Mouse (Mus musculus) neural tube, embryonic 15.5 days (tissue): ENCODE results near the gene Stk11ip. TPM values are rescaled to one million over a fixed set of nuclear protein-coding genes. Genes with fewer than 3 reads are reported as not detected.

ENCODE experiments used
- ATAC-seq: fragments of 200-750 bp; cut with Nextera tagmentation; 2 replicates; pipeline ENCODE4 v1.8.0; 2017; ENCODE audit warnings: mild to moderate bottlenecking, moderate TSS enrichment, moderate library complexity; ENCODE audit not compliant: low FRiP score
- H3K27ac ChIP-seq: fragments of 300-500 bp; sonication (generic); replicated peaks from 2 replicates; pipeline ENCODE4 v1.5.1; 2015; ENCODE audit warnings: mild to moderate bottlenecking, inconsistent platforms
- H3K27me3 ChIP-seq: fragments of 300-500 bp; sonication (generic); replicated peaks from 2 replicates; pipeline ENCODE4 v1.6.1; 2015; ENCODE audit warnings: inconsistent platforms
- H3K36me3 ChIP-seq: fragments of 300-500 bp; sonication (generic); 2 replicates; pipeline ENCODE4 v1.6.1; 2015; ENCODE audit warnings: inconsistent platforms
- H3K4me1 ChIP-seq: fragments of 300-500 bp; sonication (generic); 2 replicates; pipeline ENCODE4 v1.6.1; 2015; ENCODE audit warnings: inconsistent platforms
- H3K4me2 ChIP-seq: fragments of 300-500 bp; sonication (generic); 2 replicates; pipeline ENCODE4 v1.6.1; 2015; ENCODE audit warnings: inconsistent platforms, mild to moderate bottlenecking, moderate library complexity
- H3K4me3 ChIP-seq: fragments of 300-500 bp; sonication (generic); replicated peaks from 2 replicates; pipeline ENCODE4 v1.5.1; 2015; ENCODE audit warnings: mild to moderate bottlenecking, inconsistent platforms
- H3K9ac ChIP-seq: fragments of 300-500 bp; sonication (generic); replicated peaks from 2 replicates; pipeline ENCODE4 v1.6.1; 2015; ENCODE audit warnings: mild to moderate bottlenecking, inconsistent platforms
- H3K9me3 ChIP-seq: fragments of 300-500 bp; sonication (generic); replicated peaks from 2 replicates; pipeline ENCODE4 v1.6.1; 2016; ENCODE audit warnings: inconsistent platforms
- WGBS: fragments of 180-500 bp; shearing (Covaris S2); methylation state at CpG from one replicate; pipeline ENCODE4 v1.1.7; 2015; ENCODE audit warnings: mixed read lengths; 5-methylcytosine and 5-hydroxymethylcytosine counted together
- polyA plus RNA-seq: library from polyadenylated mRNA; unstranded; fragments of >200 nt; fragmentation: Nextera tagmentation; extraction: Ambion mirVana; gene quantifications from 2 replicates; pipeline ENCODE4 v1.2.1, GENCODE M21; 2015

The Stk11ip gene
- polyA plus RNA-seq, 1 experiment from 2014 or later: 20.0 TPM

- Histone ChIP-seq H3K4me1 (peaks cover 25% of the 10 kb centered on the region), H3K27me3 (no peaks in the 10 kb centered on the region), H3K4me2 (peak overlapping the region; percentile 77), H3K36me3 (peaks cover 43% of the 10 kb centered on the region), H3K27ac (no peak overlapping the region), H3K4me3 (peak overlapping the region; percentile 77), H3K9ac (no peak overlapping the region), H3K9me3 (no peaks in the 10 kb centered on the region)
- WGBS: 95% methylated on average over 13 of the region's 13 CpGs
- no peak for ATAC-seq
Measured at GRCm38 (mm10) chr1:75547351-75547750, 26.0 kb downstream of the Stk11ip start.

GRCm38 (mm10) chr1:75548083-75548482 is 26.8 kb downstream of the Stk11ip start:
- WGBS: 99% methylated on average over 3 of the region's 3 CpGs
- Histone ChIP-seq H3K4me2 (no peak overlapping the region), H3K36me3 (peaks cover 50% of the 10 kb centered on the region), H3K27ac (no peak overlapping the region), H3K4me3 (no peak overlapping the region), H3K27me3 (no peaks in the 10 kb centered on the region), H3K9me3 (no peaks in the 10 kb centered on the region), H3K4me1 (peaks cover 25% of the 10 kb centered on the region), H3K9ac (no peak overlapping the region)
- ATAC-seq: no peak

- WGBS: 94% methylated on average over 17 of the region's 17 CpGs
- no peaks in the 10 kb centered on the region for H3K27me3 ChIP-seq
- no peak overlapping the region for H3K4me2 ChIP-seq
- H3K27ac ChIP-seq: no peak overlapping the region
- no peak overlapping the region for H3K9ac ChIP-seq
- peaks cover 58% of the 10 kb centered on the region for H3K36me3 ChIP-seq
- peaks cover 25% of the 10 kb centered on the region for H3K4me1 ChIP-seq
- no peaks in the 10 kb centered on the region for H3K9me3 ChIP-seq
- ATAC-seq: no peak
- H3K4me3 ChIP-seq: no peak overlapping the region
Measured at GRCm38 (mm10) chr1:75548871-75549270, 27.5 kb downstream of the Stk11ip start.

- Histone ChIP-seq H3K4me2 (no peak overlapping the region), H3K4me3 (no peak overlapping the region), H3K36me3 (peaks cover 66% of the 10 kb centered on the region), H3K9me3 (no peaks in the 10 kb centered on the region), H3K27me3 (no peaks in the 10 kb centered on the region), H3K9ac (no peak overlapping the region), H3K27ac (no peak overlapping the region), H3K4me1 (peaks cover 25% of the 10 kb centered on the region)
- 88% methylated on average over 17 of the region's 17 CpGs for WGBS
- ATAC-seq: no peak
Measured at GRCm38 (mm10) chr1:75549289-75550279, 28.3 kb downstream of the Stk11ip start.

- no peak for ATAC-seq
- H3K4me3 ChIP-seq: no peak overlapping the region
- peaks cover 75% of the 10 kb centered on the region for H3K36me3 ChIP-seq
- H3K4me1 ChIP-seq: peaks cover 21% of the 10 kb centered on the region
- WGBS: 88% methylated on average over 15 of the region's 15 CpGs
- H3K27ac ChIP-seq: no peak overlapping the region
- no peaks in the 10 kb centered on the region for H3K9me3 ChIP-seq
- H3K27me3 ChIP-seq: no peaks in the 10 kb centered on the region
- H3K9ac ChIP-seq: no peak overlapping the region
- no peak overlapping the region for H3K4me2 ChIP-seq
Measured at GRCm38 (mm10) chr1:75550586-75550985, 29.3 kb downstream of the Stk11ip start.

- H3K36me3 ChIP-seq: peaks cover 80% of the 10 kb centered on the region
- WGBS: 93% methylated on average over 7 of the region's 7 CpGs
- no peak for ATAC-seq
- no peak overlapping the region for H3K4me3 ChIP-seq
- no peak overlapping the region for H3K4me2 ChIP-seq
- no peak overlapping the region for H3K27ac ChIP-seq
- no peaks in the 10 kb centered on the region for H3K27me3 ChIP-seq
- H3K9me3 ChIP-seq: no peaks in the 10 kb centered on the region
- H3K4me1 ChIP-seq: peaks cover 11% of the 10 kb centered on the region
- H3K9ac ChIP-seq: no peak overlapping the region
Measured at GRCm38 (mm10) chr1:75555680-75556079, 34.4 kb downstream of the Stk11ip start.

- no peaks in the 10 kb centered on the region for H3K27me3 ChIP-seq
- H3K27ac ChIP-seq: no peak overlapping the region
- no peaks in the 10 kb centered on the region for H3K9me3 ChIP-seq
- no peak overlapping the region for H3K4me3 ChIP-seq
- H3K36me3 ChIP-seq: peaks cover 74% of the 10 kb centered on the region
- WGBS: 91% methylated on average over 9 of the region's 9 CpGs
- no peak overlapping the region for H3K4me2 ChIP-seq
- H3K9ac ChIP-seq: no peak overlapping the region
- H3K4me1 ChIP-seq: peaks cover 17% of the 10 kb centered on the region
- ATAC-seq: no peak
Measured at GRCm38 (mm10) chr1:75556143-75556781, 34.9 kb downstream of the Stk11ip start.

GRCm38 (mm10) chr1:75557041-75557440 is 35.7 kb downstream of the Stk11ip start:
- Histone ChIP-seq H3K27ac (no peak overlapping the region), H3K4me1 (peaks cover 24% of the 10 kb centered on the region), H3K27me3 (no peaks in the 10 kb centered on the region), H3K36me3 (peaks cover 67% of the 10 kb centered on the region), H3K9me3 (no peaks in the 10 kb centered on the region), H3K4me3 (no peak overlapping the region), H3K9ac (no peak overlapping the region), H3K4me2 (no peak overlapping the region)
- no peak for ATAC-seq
- 95% methylated on average over 7 of the region's 7 CpGs for WGBS

GRCm38 (mm10) chr1:75558388-75559178 is 37.3 kb downstream of the Stk11ip start:
- no peak for ATAC-seq
- 90% methylated on average over 18 of the region's 18 CpGs for WGBS
- Histone ChIP-seq H3K4me2 (no peak overlapping the region), H3K27me3 (no peaks in the 10 kb centered on the region), H3K4me1 (peaks cover 24% of the 10 kb centered on the region), H3K9me3 (no peaks in the 10 kb centered on the region), H3K4me3 (no peak overlapping the region), H3K36me3 (peaks cover 51% of the 10 kb centered on the region), H3K9ac (no peak overlapping the region), H3K27ac (peak overlapping the region; percentile 65; the same call in 1 of the 2 replicates)

GRCm38 (mm10) chr1:75559212-75559925 is 38.0 kb downstream of the Stk11ip start:
- H3K9ac ChIP-seq: no peak overlapping the region
- 13% methylated on average over 17 of the region's 17 CpGs for WGBS
- peak; percentile 90 for ATAC-seq

More at GRCm38 (mm10) chr1:75559212-75559925, 38.0 kb downstream of the Stk11ip start:
- H3K4me2 ChIP-seq: peak overlapping the region; percentile 39
- H3K27ac ChIP-seq: peak overlapping the region; percentile 65; the same call in 1 of the 2 replicates
- no peaks in the 10 kb centered on the region for H3K9me3 ChIP-seq
- H3K4me3 ChIP-seq: 0 out of 2 replicates have a peak overlapping the region, but pooled peaks have one; percentile 6
- H3K4me1 ChIP-seq: peaks cover 24% of the 10 kb centered on the region
- H3K36me3 ChIP-seq: peaks cover 43% of the 10 kb centered on the region
- no peaks in the 10 kb centered on the region for H3K27me3 ChIP-seq
